Mouse (Mus musculus) lung, embryonic 15.5 days (tissue): ENCODE data around the gene Camk1. TPM values are rescaled to one million over a fixed set of nuclear protein-coding genes. Genes with fewer than 3 reads are reported as not detected.

Experiments
- ATAC-seq: fragments of 200-750 bp; cut with Nextera tagmentation; 2 replicates; pipeline ENCODE4 v1.8.0; 2017; ENCODE audit warnings: moderate number of reproducible peaks, borderline replicate concordance; ENCODE audit not compliant: low FRiP score, low TSS enrichment; ENCODE audit errors: extremely low read depth
- H3K27ac ChIP-seq: fragments of 300-500 bp; sonication (generic); 2 replicates; pipeline ENCODE4 v1.5.1; 2015; ENCODE audit warnings: moderate library complexity, mild to moderate bottlenecking, inconsistent platforms
- H3K27me3 ChIP-seq: fragments of 300-500 bp; sonication (generic); 2 replicates; pipeline ENCODE4 v1.6.1; 2015; ENCODE audit warnings: inconsistent platforms
- H3K36me3 ChIP-seq: fragments of 300-500 bp; sonication (generic); 2 replicates; pipeline ENCODE4 v1.6.1; 2015; ENCODE audit warnings: inconsistent platforms
- H3K4me1 ChIP-seq: fragments of 300-500 bp; sonication (generic); 2 replicates; pipeline ENCODE4 v1.6.1; 2015; ENCODE audit warnings: inconsistent platforms
- H3K4me2 ChIP-seq: fragments of 300-500 bp; sonication (generic); 2 replicates; pipeline ENCODE4 v1.6.1; 2015; ENCODE audit warnings: inconsistent platforms, mild to moderate bottlenecking, moderate library complexity
- H3K4me3 ChIP-seq: fragments of 300-500 bp; sonication (generic); 2 replicates; pipeline ENCODE4 v1.5.1; 2015; ENCODE audit warnings: mild to moderate bottlenecking, inconsistent platforms
- H3K9ac ChIP-seq: fragments of 300-500 bp; sonication (generic); 2 replicates; pipeline ENCODE4 v1.6.1; 2015; ENCODE audit warnings: inconsistent platforms
- H3K9me3 ChIP-seq: fragments of 300-500 bp; sonication (generic); 2 replicates; pipeline ENCODE4 v1.6.1; 2016; ENCODE audit warnings: inconsistent platforms
- WGBS: fragments of 180-500 bp; shearing (Covaris S2); methylation state at CpG from one replicate; pipeline ENCODE4 v1.1.7; 2015; 5-methylcytosine and 5-hydroxymethylcytosine counted together
- polyA plus RNA-seq: library from polyadenylated mRNA; unstranded; fragments of >200 nt; fragmentation: Nextera tagmentation; extraction: Ambion mirVana; gene quantifications from 2 replicates; pipeline ENCODE4 v1.2.1, GENCODE M21; 2015

Camk1 gene
- polyA plus RNA-seq, 1 experiment from 2014 or later: 115 TPM

DNA sequence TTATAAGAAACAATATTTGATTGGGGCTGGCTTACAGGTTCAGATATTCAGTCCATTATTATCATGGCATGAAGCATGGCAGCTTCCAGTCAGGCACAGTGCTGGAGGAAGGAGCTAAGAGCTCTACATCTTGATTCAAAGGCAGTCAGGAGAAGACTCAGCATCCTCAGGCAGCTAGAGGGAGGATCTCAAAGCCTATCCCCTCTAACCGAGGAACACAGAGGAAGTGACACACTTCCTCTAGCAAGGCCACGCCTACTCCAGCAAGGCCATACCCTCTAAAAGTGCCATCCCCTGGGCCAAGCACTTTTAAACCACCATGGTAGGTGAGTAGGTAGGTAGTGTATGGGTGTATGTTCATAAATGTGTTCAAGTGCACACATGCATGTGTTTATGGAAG, 13.2 kb downstream of the Camk1 start:
- 47% methylated on average over 2 of the region's 2 CpGs for WGBS
- ATAC-seq: no peak
- Histone ChIP-seq H3K9me3 (no peaks in the 10 kb centered on the region), H3K27ac (no peak overlapping the region), H3K4me1 (peaks cover 15% of the 10 kb centered on the region), H3K36me3 (peaks cover 28% of the 10 kb centered on the region), H3K4me3 (no peak overlapping the region), H3K27me3 (no peaks in the 10 kb centered on the region), H3K4me2 (no peak overlapping the region), H3K9ac (no peak overlapping the region)

DNA sequence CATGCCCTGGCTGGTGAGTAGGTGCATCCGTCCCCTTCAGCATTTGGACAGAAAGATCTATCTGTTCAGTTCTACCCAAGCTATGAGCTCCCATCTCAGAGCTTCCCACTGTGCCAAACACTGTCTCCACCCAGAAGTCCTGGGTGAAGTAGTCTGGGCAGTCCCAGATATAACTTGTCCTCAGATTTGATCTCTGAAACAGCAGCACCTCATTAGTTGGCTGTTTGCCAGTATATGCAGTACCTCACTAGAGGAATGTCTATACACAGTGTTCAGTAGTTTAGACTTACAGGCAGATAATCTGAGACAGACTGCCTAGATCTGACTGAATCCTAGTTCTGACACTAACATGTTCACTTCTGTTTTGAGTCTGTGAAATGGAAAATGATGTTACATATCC, 14.4 kb downstream of the Camk1 start:
- peaks cover 19% of the 10 kb centered on the region for H3K4me1 ChIP-seq
- WGBS: 85% methylated on average over 1 of the region's 1 CpGs
- ATAC-seq: no peak
- H3K4me3 ChIP-seq: no peak overlapping the region
- H3K27me3 ChIP-seq: no peaks in the 10 kb centered on the region
- no peak overlapping the region for H3K9ac ChIP-seq
- H3K4me2 ChIP-seq: no peak overlapping the region
- H3K9me3 ChIP-seq: no peaks in the 10 kb centered on the region
- peaks cover 27% of the 10 kb centered on the region for H3K36me3 ChIP-seq
- no peak overlapping the region for H3K27ac ChIP-seq

DNA sequence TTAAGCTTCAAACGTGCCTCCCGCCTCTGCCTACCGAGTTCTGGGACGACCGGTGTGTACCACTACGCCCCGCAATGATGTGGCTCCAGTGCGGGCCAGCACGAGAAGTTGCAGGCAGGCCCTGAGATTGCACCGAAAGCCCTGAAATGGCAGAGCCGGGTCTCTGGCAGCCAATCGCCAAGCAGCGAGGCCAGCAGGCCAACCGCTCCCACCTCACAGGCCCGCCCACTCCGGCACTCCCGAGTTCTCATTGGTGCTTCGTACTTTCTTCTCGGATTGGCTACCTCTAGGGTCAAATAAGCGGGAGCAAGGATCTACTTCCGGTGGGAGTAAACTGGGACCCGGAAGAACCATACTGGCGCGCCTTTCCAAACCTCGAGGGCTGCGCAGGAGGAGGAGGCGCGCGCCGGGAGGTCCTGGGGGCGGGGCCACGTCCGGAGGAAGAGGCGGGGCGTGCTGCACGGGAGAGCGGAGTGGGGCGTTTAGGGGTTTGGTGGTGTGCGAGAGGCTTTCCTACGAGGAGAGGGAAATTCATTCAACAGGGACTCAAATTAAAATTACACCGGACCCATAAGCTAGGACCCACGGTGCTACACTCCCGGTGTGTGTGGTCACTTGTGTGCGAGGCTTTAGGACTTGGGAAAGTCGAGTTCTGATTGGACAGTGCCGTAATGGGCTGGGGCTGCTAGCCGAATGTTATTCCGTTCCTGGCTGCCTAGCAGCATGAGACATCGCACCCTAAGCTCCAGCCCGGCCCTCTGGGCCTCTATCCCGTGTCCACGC, 17.1 kb downstream of the Camk1 start, which contains the start of gene Ogg1:
Ogg1 (plus strand) TSS at position 440 of the 783 bp plus-strand sequence.
- Histone ChIP-seq H3K27me3 (no peaks in the 10 kb centered on the region), H3K27ac (peak within 1 kb of the TSS; percentile 88), H3K9ac (peak within 1 kb of the TSS; percentile 72), H3K4me1 (peaks cover 10% of the 10 kb centered on the region; the same call in 1 of the 2 replicates), H3K9me3 (no peaks in the 10 kb centered on the region), H3K36me3 (peaks cover 45% of the 10 kb centered on the region), H3K4me3 (peak within 1 kb of the TSS; percentile 56), H3K4me2 (peak within 1 kb of the TSS; percentile 80)
- under 1% methylated on average over 52 of the region's 52 CpGs for WGBS
- ATAC-seq: peak; percentile 99

DNA sequence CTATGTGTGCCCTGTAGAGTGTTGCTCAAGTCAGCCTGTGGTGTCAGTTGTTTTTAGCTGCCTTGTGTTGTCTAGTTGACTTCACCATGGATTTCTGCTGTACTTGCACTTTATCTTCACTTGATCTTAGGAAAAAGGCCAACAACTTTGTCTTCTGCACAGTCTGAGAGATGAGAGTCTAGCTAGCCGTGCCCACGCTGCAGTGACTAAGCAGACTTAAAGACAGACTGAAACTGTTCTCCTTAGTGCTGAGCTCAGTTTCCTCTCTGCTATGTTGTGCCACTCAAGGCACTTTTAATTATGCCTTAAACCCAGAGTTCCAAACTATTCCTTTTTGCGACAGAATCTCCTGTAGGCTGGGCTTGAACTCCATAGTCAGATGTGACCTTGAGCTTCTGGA, 27.8 kb downstream of the Camk1 start:
- Histone ChIP-seq H3K9ac (no peak overlapping the region), H3K9me3 (no peaks in the 10 kb centered on the region), H3K4me1 (no peaks in the 10 kb centered on the region), H3K4me2 (no peak overlapping the region), H3K36me3 (peaks cover 88% of the 10 kb centered on the region), H3K27me3 (no peaks in the 10 kb centered on the region), H3K27ac (no peak overlapping the region), H3K4me3 (no peak overlapping the region)
- 95% methylated on average over 3 of the region's 3 CpGs for WGBS
- ATAC-seq: no peak

GRCm38 (mm10) chr6:113308141-113308540, 35.6 kb downstream of the Camk1 start:
- peak overlapping the region; percentile 96 for H3K27ac ChIP-seq
- H3K9me3 ChIP-seq: no peaks in the 10 kb centered on the region
- H3K9ac ChIP-seq: peak overlapping the region; percentile 99
- H3K27me3 ChIP-seq: no peaks in the 10 kb centered on the region
- H3K4me1 ChIP-seq: peaks cover 19% of the 10 kb centered on the region
- peak overlapping the region; percentile 94 for H3K4me3 ChIP-seq
- WGBS: 30% methylated on average over 5 of the region's 5 CpGs
- peak overlapping the region; percentile 91 for H3K4me2 ChIP-seq
- no peak for ATAC-seq
- H3K36me3 ChIP-seq: peaks cover 19% of the 10 kb centered on the region

GRCm38 (mm10) chr6:113307481-113308121, 36.2 kb downstream of the Camk1 start:
- H3K4me3 ChIP-seq: peak overlapping the region; percentile 94
- H3K27ac ChIP-seq: peak overlapping the region; percentile 96
- peaks cover 18% of the 10 kb centered on the region for H3K36me3 ChIP-seq
- under 1% methylated on average over 33 of the region's 34 CpGs for WGBS
- H3K27me3 ChIP-seq: no peaks in the 10 kb centered on the region
- H3K9me3 ChIP-seq: no peaks in the 10 kb centered on the region
- peaks cover 19% of the 10 kb centered on the region for H3K4me1 ChIP-seq
- peak overlapping the region; percentile 99 for H3K9ac ChIP-seq
- ATAC-seq: no peak
- H3K4me2 ChIP-seq: peak overlapping the region; percentile 91

DNA sequence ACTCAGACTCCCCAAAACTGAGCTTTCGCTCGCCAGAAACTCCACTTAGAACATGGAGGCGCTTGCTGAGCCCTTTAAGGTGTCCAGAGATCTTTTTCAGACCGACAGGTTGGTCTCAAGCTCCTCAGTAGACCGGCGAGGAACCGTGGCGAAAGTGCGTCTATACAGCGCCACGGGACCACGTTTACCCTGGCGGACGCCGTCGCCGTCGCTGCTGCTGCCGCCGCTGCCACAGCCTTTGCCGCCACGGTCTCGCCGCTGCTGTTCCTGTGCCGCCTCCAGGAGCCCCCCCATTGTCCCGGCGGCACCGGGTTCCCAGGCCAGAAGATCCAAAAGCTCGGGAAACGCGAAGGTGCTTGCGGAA, 36.8 kb downstream of the Camk1 start, which contains the start of gene Brpf1:
Brpf1 (plus strand) TSS at position 152 of the 364 bp plus-strand sequence.
- Histone ChIP-seq H3K4me1 (peaks cover 19% of the 10 kb centered on the region), H3K9ac (peak within 1 kb of the TSS; percentile 99), H3K9me3 (no peaks in the 10 kb centered on the region), H3K36me3 (peaks cover 13% of the 10 kb centered on the region), H3K4me2 (peak within 1 kb of the TSS; percentile 91), H3K4me3 (peak within 1 kb of the TSS; percentile 94), H3K27ac (peak within 1 kb of the TSS; percentile 96), H3K27me3 (no peaks in the 10 kb centered on the region)
- WGBS: under 1% methylated on average over 32 of the region's 32 CpGs
- ATAC-seq: peak; percentile 27; the same call in 1 of the 2 replicates

- H3K27ac ChIP-seq: peak overlapping the region; percentile 96
- peak overlapping the region; percentile 91 for H3K4me2 ChIP-seq
- H3K27me3 ChIP-seq: no peaks in the 10 kb centered on the region
- H3K4me1 ChIP-seq: peaks cover 19% of the 10 kb centered on the region
- H3K36me3 ChIP-seq: peaks cover 12% of the 10 kb centered on the region
- ATAC-seq: peak; percentile 98
- H3K4me3 ChIP-seq: peak overlapping the region; percentile 94
- no peaks in the 10 kb centered on the region for H3K9me3 ChIP-seq
- peak overlapping the region; percentile 99 for H3K9ac ChIP-seq
- WGBS: under 1% methylated on average over 47 of the region's 50 CpGs
These were observed 37.3 kb downstream of the Camk1 start for GRCm38 (mm10) chr6:113306322-113306985.

DNA sequence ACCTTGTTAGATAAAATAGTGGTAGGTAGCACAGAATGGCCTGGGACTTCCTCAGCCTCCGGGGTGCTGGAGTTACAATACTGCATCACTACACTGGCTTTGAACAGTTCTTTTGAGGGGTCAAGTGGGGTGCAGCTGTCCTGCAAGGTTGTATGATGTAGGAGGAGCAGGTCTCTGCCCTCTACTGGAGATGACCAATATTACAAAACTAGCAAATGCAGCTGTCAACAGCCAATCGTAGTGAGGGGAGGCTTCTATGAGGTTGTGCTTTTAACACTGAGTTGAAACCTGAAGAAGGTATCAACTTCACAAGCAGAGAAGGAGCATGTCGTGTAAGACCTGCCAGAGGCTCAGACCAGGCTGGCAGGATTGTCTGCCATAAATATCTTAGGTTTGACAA, 41.5 kb downstream of the Camk1 start:
- no peaks in the 10 kb centered on the region for H3K36me3 ChIP-seq
- WGBS: 19% methylated on average over 3 of the region's 3 CpGs
- H3K9me3 ChIP-seq: no peaks in the 10 kb centered on the region
- no peak overlapping the region for H3K4me2 ChIP-seq
- no peak overlapping the region for H3K27ac ChIP-seq
- no peak overlapping the region for H3K4me3 ChIP-seq
- no peaks in the 10 kb centered on the region for H3K27me3 ChIP-seq
- ATAC-seq: no peak
- H3K9ac ChIP-seq: no peak overlapping the region
- H3K4me1 ChIP-seq: peaks cover 6% of the 10 kb centered on the region

GRCm38 (mm10) chr6:113301350-113301749, 42.4 kb downstream of the Camk1 start:
- Histone ChIP-seq H3K4me1 (peaks cover 6% of the 10 kb centered on the region), H3K27ac (no peak overlapping the region), H3K36me3 (no peaks in the 10 kb centered on the region), H3K27me3 (no peaks in the 10 kb centered on the region), H3K4me3 (no peak overlapping the region), H3K4me2 (no peak overlapping the region), H3K9me3 (no peaks in the 10 kb centered on the region), H3K9ac (no peak overlapping the region)
- 75% methylated on average over 5 of the region's 5 CpGs for WGBS
- no peak for ATAC-seq

- Histone ChIP-seq H3K27me3 (no peaks in the 10 kb centered on the region), H3K27ac (no peak overlapping the region), H3K9me3 (no peaks in the 10 kb centered on the region), H3K36me3 (no peaks in the 10 kb centered on the region), H3K4me2 (no peak overlapping the region), H3K9ac (no peak overlapping the region), H3K4me1 (no peaks in the 10 kb centered on the region), H3K4me3 (no peak overlapping the region)
- WGBS: 55% methylated on average over 4 of the region's 4 CpGs
- ATAC-seq: no peak
These were observed 47.1 kb downstream of the Camk1 start for GRCm38 (mm10) chr6:113296639-113297038.

- Histone ChIP-seq H3K9ac (no peak overlapping the region), H3K9me3 (no peaks in the 10 kb centered on the region), H3K27me3 (no peaks in the 10 kb centered on the region), H3K4me3 (no peak overlapping the region), H3K36me3 (no peaks in the 10 kb centered on the region), H3K27ac (no peak overlapping the region), H3K4me2 (no peak overlapping the region), H3K4me1 (no peaks in the 10 kb centered on the region)
- WGBS: 72% methylated on average over 2 of the region's 2 CpGs
- ATAC-seq: no peak
These were observed 47.7 kb downstream of the Camk1 start for GRCm38 (mm10) chr6:113296046-113296445.
